Mouse (Mus musculus) liver, embryonic 14.5 days (tissue): Measurements from ENCODE around the gene Pnpla7. TPM values are rescaled to one million over a fixed set of nuclear protein-coding genes. Genes with fewer than 3 reads are reported as not detected.
"Not testable (repeated sequence)": the region's sequence is repeated elsewhere in the genome, so short reads cannot be mapped to it uniquely, and the experiment has no call there.

Source experiments
- ATAC-seq: fragments of 200-750 bp; cut with Nextera tagmentation; 2 replicates; pipeline ENCODE4 v1.8.0; 2017; ENCODE audit warnings: moderate number of reproducible peaks, mild to moderate bottlenecking, moderate library complexity; ENCODE audit not compliant: insufficient read depth
- DNase-seq, 3 experiments: peaks; one replicate each; pipeline ENCODE4 v3.0.0-alpha.2; 2012 to 2013; ENCODE audit warnings: low read depth in 3 of 3, low spot score in 3 of 3
- H3K27ac ChIP-seq: fragments of 300-500 bp; sonication (generic); 2 replicates; pipeline ENCODE4 v1.5.1; 2014; ENCODE audit warnings: moderate library complexity, mild to moderate bottlenecking, control low read depth, inconsistent platforms
- H3K27me3 ChIP-seq: fragments of 300-500 bp; sonication (generic); 2 replicates; pipeline ENCODE4 v1.6.1; 2014; ENCODE audit warnings: mild to moderate bottlenecking, low read length, moderate library complexity; ENCODE audit not compliant: control insufficient read depth, insufficient read depth
- H3K36me3 ChIP-seq: fragments of 300-500 bp; sonication (generic); replicated peaks from 2 replicates; pipeline ENCODE4 v1.6.1; 2014; ENCODE audit warnings: low read depth; ENCODE audit not compliant: control insufficient read depth, insufficient read depth
- H3K4me1 ChIP-seq, 2 experiments: fragments of 200-500 bp in 1 of 2; fragments of 300-500 bp in 1 of 2; sonication (generic) in 1 of 2; replicated peaks; 2 replicates each; pipeline ENCODE4 v1.6.1; 2012 to 2014; ENCODE audit warnings: antibody characterized with exemption in 1 of 2, inconsistent platforms in 1 of 2, low read length in 1 of 2; ENCODE audit not compliant: control insufficient read depth in 2 of 2, insufficient read depth in 2 of 2
- H3K4me2 ChIP-seq: fragments of 300-500 bp; sonication (generic); 2 replicates; pipeline ENCODE4 v1.6.1; 2014; ENCODE audit warnings: low read depth, mild to moderate bottlenecking, control low read depth, moderate library complexity
- H3K4me3 ChIP-seq, 2 experiments: fragments of 200-500 bp in 1 of 2; fragments of 300-500 bp in 1 of 2; sonication (generic) in 1 of 2; 2 replicates each; pipeline ENCODE4 v1.5.1; 2012 to 2014; ENCODE audit warnings: low read depth in 2 of 2, low read length in 2 of 2, mild to moderate bottlenecking in 2 of 2, control low read depth in 1 of 2, inconsistent platforms in 1 of 2, moderate library complexity in 1 of 2; ENCODE audit not compliant: insufficient read depth in 1 of 2
- H3K9ac ChIP-seq: fragments of 300-500 bp; sonication (generic); replicated peaks from 2 replicates; pipeline ENCODE4 v1.6.1; 2014; ENCODE audit warnings: mild to moderate bottlenecking, control low read depth, moderate library complexity
- H3K9me3 ChIP-seq: fragments of 300-500 bp; sonication (generic); 2 replicates; pipeline ENCODE4 v1.6.1; 2016; ENCODE audit warnings: low read length, mixed read lengths; ENCODE audit not compliant: control insufficient read depth
- CTCF ChIP-seq: IDR thresholded peaks from 2 replicates; pipeline ENCODE4 v1.5.1; 2016; ENCODE audit warnings: antibody characterized with exemption, low read depth, control low read depth
- EP300 ChIP-seq: IDR thresholded peaks from 2 replicates; pipeline ENCODE4 v1.6.1; 2016; ENCODE audit warnings: antibody characterized with exemption, low read depth
- WGBS: fragments of 180-500 bp; shearing (Covaris S2); extraction: QIAGEN DNeasy Blood & Tissue Kit; methylation state at CpG from one replicate; pipeline ENCODE4 v1.1.7; 2014; ENCODE audit not compliant: insufficient replicate concordance; 5-methylcytosine and 5-hydroxymethylcytosine counted together
- polyA plus RNA-seq, 2 experiments: library from polyadenylated mRNA; depleted of rRNA in 1 of 2; stranded (reverse) in 1 of 2; unstranded in 1 of 2; fragments of >200 nt; fragmentation: Nextera tagmentation in 1 of 2; extraction: Ambion mirVana in 1 of 2; gene quantifications; 2 replicates each; pipeline versions ENCODE4 v1.2.1 to v1.2.3; 2012 to 2014

Gene Pnpla7
- polyA plus RNA-seq, 2 experiments: 9.6 to 11.0 TPM

GRCm38 (mm10) chr2:24929593-24929992, 46.2 kb upstream of the Pnpla7 start:
- DNase-seq (no peak), ATAC-seq (no peak)
- Histone ChIP-seq H3K36me3 (no peaks in the 10 kb centered on the region), H3K27me3 (no peaks in the 10 kb centered on the region), H3K9ac (no peak overlapping the region), H3K4me3 (no peak overlapping the region), H3K9me3 (no peaks in the 10 kb centered on the region), H3K4me2 (no peak overlapping the region), H3K4me1 (peaks cover 4 to 7% of the 10 kb centered on the region in 2 experiments; a peak in 2 of 4 replicates), H3K27ac (no peak overlapping the region)
- WGBS: 77% methylated on average over 5 of the region's 5 CpGs
- TF ChIP-seq EP300 (no peak), CTCF (no peak)

GRCm38 (mm10) chr2:24934441-24934963, 41.3 kb upstream of the Pnpla7 start:
- Histone ChIP-seq H3K4me1 (peaks cover 4 to 5% of the 10 kb centered on the region in 2 experiments; a peak in 3 of 4 replicates), H3K27me3 (no peaks in the 10 kb centered on the region), H3K9ac (peak overlapping the region; percentile 87), H3K9me3 (no peaks in the 10 kb centered on the region), H3K4me3 (peak overlapping the region; percentile 68 to 85), H3K27ac (peak overlapping the region; percentile 72), H3K4me2 (peak overlapping the region; percentile 99), H3K36me3 (no peaks in the 10 kb centered on the region)
- ATAC-seq (peak; percentile 70), DNase-seq (no peak)
- no peak for TF ChIP-seq EP300
- no peak for TF ChIP-seq CTCF
- 8% methylated on average over 19 of the region's 19 CpGs for WGBS

GRCm38 (mm10) chr2:24935057-24935796, 40.6 kb upstream of the Pnpla7 start, which contains the start of gene Arrdc1:
Arrdc1 (minus strand) TSS chr2:24935252.
- Histone ChIP-seq H3K27me3 (no peaks in the 10 kb centered on the region; the same call in 1 of the 2 replicates), H3K27ac (peak within 1 kb of the TSS; percentile 72), H3K4me1 (peaks cover 4 to 5% of the 10 kb centered on the region in 2 experiments; a peak in 3 of 4 replicates), H3K9ac (peak within 1 kb of the TSS; percentile 87), H3K4me3 (peak within 1 kb of the TSS; percentile 68 to 85), H3K36me3 (no peaks in the 10 kb centered on the region), H3K4me2 (peak within 1 kb of the TSS; percentile 99), H3K9me3 (no peaks in the 10 kb centered on the region)
- DNase-seq (peak; percentile 90 to 94 (median 91)), ATAC-seq (peak; percentile 89)
- TF ChIP-seq EP300: no peak
- peak; percentile 84 for TF ChIP-seq CTCF
- under 1% methylated on average over 49 of the region's 49 CpGs for WGBS

GRCm38 (mm10) chr2:24942092-24942491, 33.7 kb upstream of the Pnpla7 start:
- WGBS: 36% methylated on average over 4 of the region's 4 CpGs
- TF ChIP-seq EP300: no peak
- no peak for TF ChIP-seq CTCF
- Histone ChIP-seq H3K36me3 (no peaks in the 10 kb centered on the region), H3K4me3 (no peak overlapping the region), H3K4me1 (no peaks in the 10 kb centered on the region), H3K27ac (no peak overlapping the region), H3K27me3 (no peaks in the 10 kb centered on the region; the same call in none of the 2 replicates), H3K9ac (no peak overlapping the region; the same call in 1 of the 2 replicates), H3K9me3 (no peaks in the 10 kb centered on the region), H3K4me2 (no peak overlapping the region)
- ATAC-seq (no peak), DNase-seq (no peak)

GRCm38 (mm10) chr2:24944304-24944703, 31.5 kb upstream of the Pnpla7 start:
- ATAC-seq, H3K4me1 ChIP-seq, H3K9ac ChIP-seq, H3K27me3 ChIP-seq, H3K9me3 ChIP-seq, H3K4me2 ChIP-seq, H3K27ac ChIP-seq, H3K4me3 ChIP-seq, H3K36me3 ChIP-seq, DNase-seq: not testable (repeated sequence)
- peak; percentile 58 for TF ChIP-seq CTCF
- 32% methylated on average over 2 of the region's 2 CpGs for WGBS
